Mouse (Mus musculus) thymus, adult 2 months (tissue): ENCODE data around the gene Cnot10. TPM values are rescaled to one million over a fixed set of nuclear protein-coding genes. Genes with fewer than 3 reads are reported as not detected.

ENCODE experiments used
- DNase-seq: peaks from one replicate; pipeline ENCODE4 v3.0.0; 2021
- H3K27ac ChIP-seq: fragments of 200-500 bp; 2 replicates; pipeline ENCODE4 v1.5.1; 2012; ENCODE audit warnings: low read length, control low read depth; ENCODE audit not compliant: control insufficient read depth, insufficient read depth
- H3K27me3 ChIP-seq: fragments of 200-500 bp; 2 replicates; pipeline ENCODE4 v1.6.1; 2012; ENCODE audit warnings: mild to moderate bottlenecking, low read length, moderate library complexity, mixed read lengths; ENCODE audit not compliant: control insufficient read depth, insufficient read depth
- H3K36me3 ChIP-seq: fragments of 200-500 bp; 2 replicates; pipeline ENCODE4 v1.6.1; 2012; ENCODE audit warnings: mild to moderate bottlenecking, low read length, moderate library complexity; ENCODE audit not compliant: control insufficient read depth, insufficient read depth
- H3K4me1 ChIP-seq: fragments of 200-500 bp; replicated peaks from 2 replicates; pipeline ENCODE4 v1.6.1; 2012; ENCODE audit warnings: low read length; ENCODE audit not compliant: control insufficient read depth, insufficient read depth
- H3K4me3 ChIP-seq: fragments of 200-500 bp; 2 replicates; pipeline ENCODE4 v1.5.1; 2012; ENCODE audit warnings: mild to moderate bottlenecking, low read length, control low read depth, moderate library complexity; ENCODE audit not compliant: control insufficient read depth, insufficient read depth
- CTCF ChIP-seq: fragments of 200-500 bp; IDR thresholded peaks from 2 replicates; pipeline ENCODE4 v1.5.1; 2012; ENCODE audit warnings: mild to moderate bottlenecking, control low read depth, low read length, moderate library complexity, borderline replicate concordance; ENCODE audit not compliant: control insufficient read depth, poor library complexity, insufficient read depth; ENCODE audit errors: extremely low read depth
- POLR2A ChIP-seq: fragments of 200-500 bp; IDR thresholded peaks from 2 replicates; pipeline ENCODE4 v1.6.1; 2012; ENCODE audit warnings: mild to moderate bottlenecking, low read length, control low read depth, moderate library complexity; ENCODE audit not compliant: control insufficient read depth, poor library complexity, insufficient read depth; ENCODE audit errors: extremely low read depth
- WGBS: fragments of 180-500 bp; shearing (Covaris S2); methylation state at CpG from one replicate; pipeline ENCODE4 v1.1.7; 2018; 5-methylcytosine and 5-hydroxymethylcytosine counted together
- polyA plus RNA-seq: library from polyadenylated mRNA; depleted of rRNA; stranded (reverse); fragments of >200 nt; gene quantifications from 2 replicates; pipeline ENCODE4 v1.2.3, GENCODE M21; 2012; rRNA removed

The Cnot10 gene
- polyA plus RNA-seq, 1 experiment = 45.2 TPM

GRCm38 (mm10) chr9:114543882-114544753 lies 95.9 kb downstream of the Cnot10 start:
- Histone ChIP-seq H3K27ac (no peak overlapping the region), H3K36me3 (no peaks in the 10 kb centered on the region), H3K4me3 (no peak overlapping the region), H3K27me3 (no peaks in the 10 kb centered on the region), H3K4me1 (peaks cover 38% of the 10 kb centered on the region)
- 82% methylated on average over 17 of the region's 17 CpGs for WGBS
- TF ChIP-seq POLR2A (no peak), CTCF (no peak)
- DNase-seq = no peak

- Histone ChIP-seq H3K4me3 (no peak overlapping the region), H3K27me3 (no peaks in the 10 kb centered on the region), H3K4me1 (peaks cover 17% of the 10 kb centered on the region), H3K27ac (no peak overlapping the region), H3K36me3 (no peaks in the 10 kb centered on the region)
- TF ChIP-seq CTCF = no peak
- TF ChIP-seq POLR2A = no peak
- no peak for DNase-seq
- 78% methylated on average over 1 of the region's 1 CpGs for WGBS
Measured at GRCm38 (mm10) chr9:114541279-114541741, 98.7 kb downstream of the Cnot10 start.

- Histone ChIP-seq H3K4me3 (no peak overlapping the region), H3K27ac (no peak overlapping the region), H3K4me1 (peaks cover 3% of the 10 kb centered on the region; the same call in 1 of the 2 replicates), H3K27me3 (no peaks in the 10 kb centered on the region), H3K36me3 (no peaks in the 10 kb centered on the region)
- no peak for DNase-seq
- 91% methylated on average over 7 of the region's 7 CpGs for WGBS
- TF ChIP-seq POLR2A = no peak
- no peak for TF ChIP-seq CTCF
Measured at GRCm38 (mm10) chr9:114538996-114539563, 100.9 kb downstream of the Cnot10 start.

GRCm38 (mm10) chr9:114536628-114537027 lies 103.4 kb downstream of the Cnot10 start:
- TF ChIP-seq POLR2A = no peak
- no peak for TF ChIP-seq CTCF
- DNase-seq = no peak
- no peaks in the 10 kb centered on the region for H3K36me3 ChIP-seq
- WGBS = 97% methylated on average over 2 of the region's 2 CpGs
- no peaks in the 10 kb centered on the region for H3K27me3 ChIP-seq
- no peaks in the 10 kb centered on the region for H3K4me1 ChIP-seq
- H3K27ac ChIP-seq = no peak overlapping the region; the same call in 1 of the 2 replicates
- H3K4me3 ChIP-seq = no peak overlapping the region

Other genes starting within 250 kb of the Cnot10 start
- gene Crtap, start 249.5 kb downstream of the Cnot10 start, polyA plus RNA-seq = 33.8 and 34.0 TPM in 2 replicates
- 55.3 and 59.5 TPM in 2 replicates for gene Glb1, start 239.1 kb downstream of the Cnot10 start, polyA plus RNA-seq
- gene Tmppe, start 239.1 kb downstream of the Cnot10 start, polyA plus RNA-seq = 23.8 and 25.4 TPM in 2 replicates
- 88.6 and 94.5 TPM in 2 replicates for gene Ccr4, start 135.3 kb downstream of the Cnot10 start, polyA plus RNA-seq
- gene C130032M10Rik, start 124.5 kb downstream of the Cnot10 start, polyA plus RNA-seq = not detected in 2 replicates
- gene Trim71, start 75.8 kb downstream of the Cnot10 start, polyA plus RNA-seq = 0.03 TPM in 1 of 2 replicates, not detected in the other
- 20.8 and 23.5 TPM in 2 replicates for gene Dync1li1, start 48.6 kb upstream of the Cnot10 start, polyA plus RNA-seq
- gene Cmtm6, start 90.9 kb upstream of the Cnot10 start, polyA plus RNA-seq = 72.4 and 76.2 TPM in 2 replicates
- 781 and 799 TPM in 2 replicates for gene Cmtm7, start 141.7 kb upstream of the Cnot10 start, polyA plus RNA-seq
- 11.9 and 15.4 TPM in 2 replicates for gene Cmtm8, start 204.0 kb upstream of the Cnot10 start, polyA plus RNA-seq